Mouse (Mus musculus) gastrocnemius, postnatal 4 days (tissue): ENCODE measurements around the gene Fam168a. TPM values are rescaled to one million over a fixed set of nuclear protein-coding genes. Genes with fewer than 3 reads are reported as not detected.

Source experiments
- DNase-seq, 2 experiments: peaks; one replicate each; pipeline ENCODE4 v3.0.0; 2021 to 2022; ENCODE audit warnings: low spot score in 2 of 2, mixed read lengths in 2 of 2
- total RNA-seq, 2 experiments: library from RNA; stranded (reverse); gene quantifications; 2 replicates each; pipeline ENCODE4 v1.2.3; 2021

The Fam168a gene
- total RNA-seq, 2 experiments from 2014 or later: 65.7 to 67.8 TPM

- DNase-seq: no peak
These were observed 154.8 kb downstream of the Fam168a start for GRCm38 (mm10) chr7:100861209-100861608.

GRCm38 (mm10) chr7:100862353-100862752 is 155.9 kb downstream of the Fam168a start:
- no peak for DNase-seq

GRCm38 (mm10) chr7:100862828-100863638 is 156.6 kb downstream of the Fam168a start, which contains the start of gene Relt:
Relt (minus strand) TSS chr7:100863446.
- peak; percentile 96 to 97 for DNase-seq

GRCm38 (mm10) chr7:100866675-100867074 is 160.2 kb downstream of the Fam168a start:
- DNase-seq: peak in 1 of 2 experiments; percentile 63

- no peak for DNase-seq
These were observed 161.1 kb downstream of the Fam168a start for GRCm38 (mm10) chr7:100867561-100867960.

GRCm38 (mm10) chr7:100868551-100868950 is 162.1 kb downstream of the Fam168a start:
- DNase-seq: no peak

- no peak for DNase-seq
These were observed 163.6 kb downstream of the Fam168a start for GRCm38 (mm10) chr7:100869877-100870629.

GRCm38 (mm10) chr7:100871355-100871754 is 164.9 kb downstream of the Fam168a start:
- DNase-seq: no peak

- DNase-seq: no peak
These were observed 165.5 kb downstream of the Fam168a start for GRCm38 (mm10) chr7:100871892-100872291.

- DNase-seq: no peak
These were observed 166.8 kb downstream of the Fam168a start for GRCm38 (mm10) chr7:100873197-100873596.

GRCm38 (mm10) chr7:100875822-100876221 is 169.4 kb downstream of the Fam168a start:
- DNase-seq: no peak

GRCm38 (mm10) chr7:100876293-100876692 is 169.9 kb downstream of the Fam168a start:
- no peak for DNase-seq

GRCm38 (mm10) chr7:100876771-100877170 is 170.3 kb downstream of the Fam168a start:
- no peak for DNase-seq

- peak; percentile 64 to 77 for DNase-seq
These were observed 173.2 kb downstream of the Fam168a start for GRCm38 (mm10) chr7:100879595-100879994.

- DNase-seq: no peak
These were observed 175.1 kb downstream of the Fam168a start for GRCm38 (mm10) chr7:100881531-100881930.

- no peak for DNase-seq
These were observed 175.5 kb downstream of the Fam168a start for GRCm38 (mm10) chr7:100881950-100882349.

- DNase-seq: no peak
These were observed 178.0 kb downstream of the Fam168a start for GRCm38 (mm10) chr7:100884460-100884859.

GRCm38 (mm10) chr7:100886535-100886934 is 180.1 kb downstream of the Fam168a start:
- no peak for DNase-seq
